Mouse (Mus musculus) intestine, embryonic 15.5 days (tissue): ENCODE results near the gene Fam229a. TPM values are rescaled to one million over a fixed set of nuclear protein-coding genes. Genes with fewer than 3 reads are reported as not detected.

Experiments
- polyA plus RNA-seq: library from polyadenylated mRNA; unstranded; fragments of >200 nt; fragmentation: Nextera tagmentation; extraction: Ambion mirVana; gene quantifications from 2 replicates; pipeline ENCODE4 v1.2.1, GENCODE M21; 2015

Gene Fam229a
- polyA plus RNA-seq, 1 experiment from 2014 or later: not detected

Other genes starting within 250 kb of the Fam229a start
- gene C77080, start 229.8 kb upstream of the Fam229a start, polyA plus RNA-seq: 9.7 and 10.3 TPM in 2 replicates
- 1.2 TPM in 2 replicates for gene Sync, start 203.6 kb upstream of the Fam229a start, polyA plus RNA-seq
- gene Rbbp4, start 155.8 kb upstream of the Fam229a start, polyA plus RNA-seq: 310 and 386 TPM in 2 replicates
- 58.0 and 62.6 TPM in 2 replicates for gene Zbtb8os, start 155.5 kb upstream of the Fam229a start, polyA plus RNA-seq
- 15.1 and 15.4 TPM in 2 replicates for gene Zbtb8a, start 113.1 kb upstream of the Fam229a start, polyA plus RNA-seq
- gene Zbtb8b, start 50.3 kb upstream of the Fam229a start, polyA plus RNA-seq: 1.1 and 1.2 TPM in 2 replicates
- gene Bsdc1, start 29.6 kb upstream of the Fam229a start, polyA plus RNA-seq: 22.1 and 24.9 TPM in 2 replicates
- not detected in 2 replicates for gene Tssk3, start 168 bp upstream of the Fam229a start, polyA plus RNA-seq
- 432 and 487 TPM in 2 replicates for gene Marcksl1, start 22.4 kb downstream of the Fam229a start, polyA plus RNA-seq
- 200 and 203 TPM in 2 replicates for gene Hdac1, start 51.5 kb downstream of the Fam229a start, polyA plus RNA-seq
- gene Lck, start 82.5 kb downstream of the Fam229a start, polyA plus RNA-seq: 7.6 and 9.7 TPM in 2 replicates
- 3.0 and 3.3 TPM in 2 replicates for gene Fam167b, start 87.4 kb downstream of the Fam229a start, polyA plus RNA-seq
- 270 and 281 TPM in 2 replicates for gene Eif3i, start 109.5 kb downstream of the Fam229a start, polyA plus RNA-seq
- 170 and 198 TPM in 2 replicates for gene Tmem234, start 109.5 kb downstream of the Fam229a start, polyA plus RNA-seq
- 1.1 and 2.1 TPM in 2 replicates for gene Dcdc2b, start 123.1 kb downstream of the Fam229a start, polyA plus RNA-seq
- 24.9 and 26.7 TPM in 2 replicates for gene Iqcc, start 127.9 kb downstream of the Fam229a start, polyA plus RNA-seq
- gene Ccdc28b, start 132.8 kb downstream of the Fam229a start, polyA plus RNA-seq: 37.9 and 44.4 TPM in 2 replicates
- gene Txlna, start 149.9 kb downstream of the Fam229a start, polyA plus RNA-seq: 57.4 and 60.8 TPM in 2 replicates
- 14.1 and 14.2 TPM in 2 replicates for gene Kpna6, start 181.6 kb downstream of the Fam229a start, polyA plus RNA-seq
- gene Tmem39b, start 205.6 kb downstream of the Fam229a start, polyA plus RNA-seq: 9.3 and 9.4 TPM in 2 replicates